Mouse (Mus musculus): Measurements from ENCODE around the gene Ubxn10. TPM values are rescaled to one million over a fixed set of nuclear protein-coding genes. Genes with fewer than 3 reads are reported as not detected.

Ubxn10 gene
- polyA plus RNA-seq, 1 experiment from 2014 or later, result 6.6 TPM

DNA sequence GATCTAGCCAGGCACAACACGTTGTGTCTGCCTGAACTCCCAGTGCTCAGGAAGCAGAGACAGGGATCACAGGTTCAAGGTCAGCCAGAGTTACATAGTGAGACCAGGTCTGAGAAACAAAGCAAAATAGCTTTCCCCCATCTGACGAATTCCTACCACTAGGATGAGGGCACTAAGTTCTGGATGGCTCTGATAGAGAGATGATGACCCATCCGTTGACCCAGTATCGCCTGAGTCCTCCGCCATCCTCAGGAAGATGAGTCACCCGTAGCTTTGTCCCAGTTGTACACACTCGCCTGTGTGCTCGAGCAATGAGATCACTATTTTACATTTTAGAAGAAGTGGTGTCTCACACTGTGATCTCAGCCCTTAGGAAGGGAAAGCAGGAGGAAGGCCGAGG, 25.3 kb upstream of the Ubxn10 start:
- H3K9me3 ChIP-seq (ENCODE audit: control insufficient read depth, low read length), result no peaks in the 10 kb centered on the region
- H3K4me1 ChIP-seq (replicated peaks; ENCODE audit: control insufficient read depth, insufficient read depth, low read length), result no peaks in the 10 kb centered on the region
- no peaks in the 10 kb centered on the region for H3K27me3 ChIP-seq (ENCODE audit: control insufficient read depth, insufficient read depth, low read depth, low read length)
- no peak for ATAC-seq (ENCODE audit: low read depth)
- no peak overlapping the region for H3K4me3 ChIP-seq (ENCODE audit: low read length)
- 66% methylated on average over 9 of the region's 9 CpGs for WGBS
- no peak overlapping the region for H3K9ac ChIP-seq (ENCODE audit: low read length)
- no peaks in the 10 kb centered on the region for H3K36me3 ChIP-seq (ENCODE audit: control insufficient read depth, insufficient read depth, low read length)
- no peak overlapping the region for H3K27ac ChIP-seq (ENCODE audit: low read length)
- no peak overlapping the region for H3K4me2 ChIP-seq (ENCODE audit: low read depth, low read length)

DNA sequence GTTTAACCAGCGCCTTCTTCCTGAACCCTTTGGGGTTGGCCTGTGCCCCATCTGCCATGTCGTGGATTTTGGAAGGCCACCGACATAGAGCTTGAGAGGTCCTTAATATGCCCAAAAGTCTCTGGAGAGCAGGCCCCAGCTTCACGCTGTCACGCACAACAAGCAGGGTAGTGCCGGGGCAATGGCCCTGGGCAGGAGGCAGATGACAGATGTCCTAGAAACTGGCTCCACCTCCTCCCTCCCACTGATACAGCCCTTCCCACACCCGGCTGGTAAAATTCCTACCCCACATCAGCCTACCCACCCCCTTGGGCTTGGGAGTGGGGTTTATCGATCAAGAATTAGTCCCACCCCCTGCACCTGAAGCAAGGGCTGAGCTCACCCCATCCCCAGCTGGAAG, 20.4 kb upstream of the Ubxn10 start, which contains the start of gene Pla2g2f:
Gene Pla2g2f (minus strand): TSS at position 211 of the 400 bp plus-strand sequence.
- WGBS, result 75% methylated on average over 8 of the region's 8 CpGs
- Histone ChIP-seq H3K9me3 (ENCODE audit: control insufficient read depth, low read length) (0 out of 2 replicates have a peak, but pooled peaks cover 2% of the 10 kb centered on the region), H3K27me3 (ENCODE audit: control insufficient read depth, insufficient read depth, low read depth, low read length) (no peaks in the 10 kb centered on the region), H3K4me3 (ENCODE audit: low read length) (no peak within 1 kb of the TSS), H3K27ac (ENCODE audit: low read length) (no peak within 1 kb of the TSS), H3K36me3 (ENCODE audit: control insufficient read depth, insufficient read depth, low read length) (no peaks in the 10 kb centered on the region), H3K4me2 (ENCODE audit: low read depth, low read length) (no peak within 1 kb of the TSS), H3K4me1 (replicated peaks; ENCODE audit: control insufficient read depth, insufficient read depth, low read length) (no peaks in the 10 kb centered on the region), H3K9ac (ENCODE audit: low read length) (no peak within 1 kb of the TSS)
- no peak for ATAC-seq (ENCODE audit: low read depth)

DNA sequence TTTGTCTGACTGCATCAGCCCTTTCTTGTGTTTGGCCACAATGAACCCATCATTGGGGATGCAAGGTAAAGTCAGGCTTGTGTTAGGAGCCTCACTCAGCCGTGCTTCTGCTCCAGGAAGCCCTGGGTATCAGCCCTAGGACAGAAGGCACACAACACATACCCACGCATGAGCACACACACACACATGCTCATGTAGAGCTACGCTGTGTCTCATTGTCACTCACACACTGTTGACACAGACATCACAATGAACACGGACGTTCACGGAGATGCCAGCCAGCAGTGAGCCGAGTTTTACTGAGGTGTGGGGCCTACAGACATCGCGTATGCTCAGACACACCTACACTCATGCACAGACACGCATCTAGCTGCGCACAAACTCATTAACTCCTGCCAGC, 19.0 kb upstream of the Ubxn10 start:
- no peak overlapping the region for H3K27ac ChIP-seq (ENCODE audit: low read length)
- WGBS, result 72% methylated on average over 11 of the region's 11 CpGs
- no peaks in the 10 kb centered on the region for H3K4me1 ChIP-seq (replicated peaks; ENCODE audit: control insufficient read depth, insufficient read depth, low read length)
- H3K9ac ChIP-seq (ENCODE audit: low read length), result no peak overlapping the region
- ATAC-seq (ENCODE audit: low read depth), result no peak
- no peak overlapping the region for H3K4me2 ChIP-seq (ENCODE audit: low read depth, low read length)
- H3K27me3 ChIP-seq (ENCODE audit: control insufficient read depth, insufficient read depth, low read depth, low read length), result no peaks in the 10 kb centered on the region
- no peaks in the 10 kb centered on the region for H3K36me3 ChIP-seq (ENCODE audit: control insufficient read depth, insufficient read depth, low read length)
- H3K4me3 ChIP-seq (ENCODE audit: low read length), result no peak overlapping the region
- 0 out of 2 replicates have a peak, but pooled peaks cover 2% of the 10 kb centered on the region for H3K9me3 ChIP-seq (ENCODE audit: control insufficient read depth, low read length)

DNA sequence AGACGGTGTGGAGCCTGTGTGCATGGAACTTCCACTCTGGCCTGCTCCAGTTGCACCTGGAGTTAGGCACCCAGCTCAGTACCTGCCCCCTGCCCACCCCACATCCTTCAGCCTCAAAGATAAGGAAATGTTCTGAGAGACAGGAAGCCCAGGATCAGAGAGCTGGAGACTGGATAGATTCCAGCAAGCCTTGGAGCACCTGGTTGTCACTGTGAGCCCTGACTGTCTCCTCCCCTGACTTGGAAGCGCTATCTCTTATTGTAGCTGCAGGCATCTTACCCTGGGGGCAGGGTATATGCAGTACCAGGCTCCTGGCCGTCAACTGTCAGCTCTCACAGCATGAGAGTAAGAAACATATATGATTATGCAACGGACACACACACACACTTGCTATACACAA, 18.5 kb upstream of the Ubxn10 start:
- Histone ChIP-seq H3K4me2 (ENCODE audit: low read depth, low read length) (no peak overlapping the region), H3K9me3 (ENCODE audit: control insufficient read depth, low read length) (0 out of 2 replicates have a peak, but pooled peaks cover 2% of the 10 kb centered on the region), H3K9ac (ENCODE audit: low read length) (no peak overlapping the region), H3K36me3 (ENCODE audit: control insufficient read depth, insufficient read depth, low read length) (no peaks in the 10 kb centered on the region), H3K27me3 (ENCODE audit: control insufficient read depth, insufficient read depth, low read depth, low read length) (no peaks in the 10 kb centered on the region), H3K27ac (ENCODE audit: low read length) (no peak overlapping the region), H3K4me1 (replicated peaks; ENCODE audit: control insufficient read depth, insufficient read depth, low read length) (no peaks in the 10 kb centered on the region), H3K4me3 (ENCODE audit: low read length) (no peak overlapping the region)
- no peak for ATAC-seq (ENCODE audit: low read depth)
- WGBS, result 54% methylated on average over 4 of the region's 4 CpGs

DNA sequence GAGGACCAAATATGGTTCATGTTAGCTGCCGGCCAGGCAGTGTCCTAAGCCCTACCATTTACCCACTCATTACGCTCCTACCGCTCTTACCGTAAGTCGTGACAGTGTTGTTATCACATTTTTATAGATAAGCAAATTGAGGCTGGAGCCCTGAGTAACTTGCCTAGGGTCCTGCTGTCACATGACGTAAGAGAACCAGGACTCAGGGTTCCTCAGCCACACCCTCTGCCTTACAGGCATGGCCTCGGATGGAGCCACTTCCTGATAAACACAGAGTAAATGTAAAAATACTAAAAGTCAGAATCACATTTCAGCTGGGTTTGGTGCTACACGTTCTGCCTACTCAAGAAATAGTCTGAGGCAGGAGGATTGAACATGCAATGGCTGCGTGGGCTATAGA, 17.5 kb upstream of the Ubxn10 start:
- Histone ChIP-seq H3K27me3 (ENCODE audit: control insufficient read depth, insufficient read depth, low read depth, low read length) (no peaks in the 10 kb centered on the region), H3K9me3 (ENCODE audit: control insufficient read depth, low read length) (0 out of 2 replicates have a peak, but pooled peaks cover 2% of the 10 kb centered on the region), H3K36me3 (ENCODE audit: control insufficient read depth, insufficient read depth, low read length) (no peaks in the 10 kb centered on the region), H3K4me3 (ENCODE audit: low read length) (no peak overlapping the region), H3K27ac (ENCODE audit: low read length) (no peak overlapping the region), H3K4me2 (ENCODE audit: low read depth, low read length) (no peak overlapping the region), H3K9ac (ENCODE audit: low read length) (no peak overlapping the region), H3K4me1 (replicated peaks; ENCODE audit: control insufficient read depth, insufficient read depth, low read length) (no peaks in the 10 kb centered on the region)
- 54% methylated on average over 9 of the region's 9 CpGs for WGBS
- ATAC-seq (ENCODE audit: low read depth), result no peak

- H3K36me3 ChIP-seq (ENCODE audit: control insufficient read depth, insufficient read depth, low read length), result no peaks in the 10 kb centered on the region
- no peak overlapping the region for H3K27ac ChIP-seq (ENCODE audit: low read length)
- no peak for ATAC-seq (ENCODE audit: low read depth)
- H3K9ac ChIP-seq (ENCODE audit: low read length), result no peak overlapping the region
- no peak overlapping the region for H3K4me2 ChIP-seq (ENCODE audit: low read depth, low read length)
- H3K27me3 ChIP-seq (ENCODE audit: control insufficient read depth, insufficient read depth, low read depth, low read length), result no peaks in the 10 kb centered on the region
- WGBS, result 77% methylated on average over 3 of the region's 3 CpGs
- H3K4me3 ChIP-seq (ENCODE audit: low read length), result no peak overlapping the region
- H3K4me1 ChIP-seq (replicated peaks; ENCODE audit: control insufficient read depth, insufficient read depth, low read length), result no peaks in the 10 kb centered on the region
- 0 out of 2 replicates have a peak, but pooled peaks cover 2% of the 10 kb centered on the region for H3K9me3 ChIP-seq (ENCODE audit: control insufficient read depth, low read length)
Observed at GRCm38 (mm10) chr4:138753608-138754007, 16.6 kb upstream of the Ubxn10 start.

GRCm38 (mm10) chr4:138752603-138753002, 15.6 kb upstream of the Ubxn10 start:
- Histone ChIP-seq H3K9me3 (ENCODE audit: control insufficient read depth, low read length) (0 out of 2 replicates have a peak, but pooled peaks cover 2% of the 10 kb centered on the region), H3K4me3 (ENCODE audit: low read length) (no peak overlapping the region), H3K27me3 (ENCODE audit: control insufficient read depth, insufficient read depth, low read depth, low read length) (no peaks in the 10 kb centered on the region), H3K36me3 (ENCODE audit: control insufficient read depth, insufficient read depth, low read length) (no peaks in the 10 kb centered on the region), H3K4me2 (ENCODE audit: low read depth, low read length) (no peak overlapping the region), H3K9ac (ENCODE audit: low read length) (no peak overlapping the region), H3K4me1 (replicated peaks; ENCODE audit: control insufficient read depth, insufficient read depth, low read length) (peaks cover 3% of the 10 kb centered on the region; the same call in 1 of the 2 replicates), H3K27ac (ENCODE audit: low read length) (no peak overlapping the region)
- 96% methylated on average over 6 of the region's 6 CpGs for WGBS
- no peak for ATAC-seq (ENCODE audit: low read depth)

GRCm38 (mm10) chr4:138748369-138749072, 11.6 kb upstream of the Ubxn10 start:
- peaks cover 9% of the 10 kb centered on the region; the same call in 1 of the 2 replicates for H3K4me1 ChIP-seq (replicated peaks; ENCODE audit: control insufficient read depth, insufficient read depth, low read length)
- H3K9ac ChIP-seq (ENCODE audit: low read length), result no peak overlapping the region
- H3K4me3 ChIP-seq (ENCODE audit: low read length), result no peak overlapping the region
- no peaks in the 10 kb centered on the region for H3K36me3 ChIP-seq (ENCODE audit: control insufficient read depth, insufficient read depth, low read length)
- no peaks in the 10 kb centered on the region for H3K27me3 ChIP-seq (ENCODE audit: control insufficient read depth, insufficient read depth, low read depth, low read length)
- ATAC-seq (ENCODE audit: low read depth), result peak; percentile 18; the same call in 1 of the 2 replicates
- WGBS, result 40% methylated on average over 8 of the region's 8 CpGs
- H3K4me2 ChIP-seq (ENCODE audit: low read depth, low read length), result no peak overlapping the region
- H3K9me3 ChIP-seq (ENCODE audit: control insufficient read depth, low read length), result 0 out of 2 replicates have a peak, but pooled peaks cover 2% of the 10 kb centered on the region
- no peak overlapping the region for H3K27ac ChIP-seq (ENCODE audit: low read length)

DNA sequence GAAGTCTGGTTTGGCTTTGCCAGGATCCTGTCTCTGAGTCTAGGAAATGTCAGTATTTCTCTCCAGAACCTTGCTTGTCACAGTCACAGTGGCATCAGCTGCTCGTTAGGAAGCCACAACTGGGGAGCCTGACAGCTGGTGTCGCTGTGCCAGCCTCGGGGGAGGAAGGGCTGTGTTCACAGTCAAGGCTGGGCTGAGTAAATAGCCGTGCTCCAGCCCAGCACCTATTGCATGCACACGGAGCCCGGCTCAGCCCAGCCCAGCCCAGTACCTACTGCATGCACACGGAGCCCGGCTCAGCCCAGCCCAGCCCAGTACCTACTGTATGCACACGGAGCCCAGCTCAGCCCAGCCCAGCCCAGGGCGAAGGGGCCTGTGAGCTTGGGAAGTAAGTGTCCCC, 10.9 kb upstream of the Ubxn10 start:
- WGBS, result 39% methylated on average over 10 of the region's 10 CpGs
- no peak overlapping the region for H3K27ac ChIP-seq (ENCODE audit: low read length)
- H3K4me3 ChIP-seq (ENCODE audit: low read length), result no peak overlapping the region
- no peak overlapping the region for H3K4me2 ChIP-seq (ENCODE audit: low read depth, low read length)
- no peaks in the 10 kb centered on the region for H3K27me3 ChIP-seq (ENCODE audit: control insufficient read depth, insufficient read depth, low read depth, low read length)
- H3K4me1 ChIP-seq (replicated peaks; ENCODE audit: control insufficient read depth, insufficient read depth, low read length), result peaks cover 9% of the 10 kb centered on the region; the same call in 1 of the 2 replicates
- no peaks in the 10 kb centered on the region for H3K36me3 ChIP-seq (ENCODE audit: control insufficient read depth, insufficient read depth, low read length)
- 0 out of 2 replicates have a peak, but pooled peaks cover 2% of the 10 kb centered on the region for H3K9me3 ChIP-seq (ENCODE audit: control insufficient read depth, low read length)
- ATAC-seq (ENCODE audit: low read depth), result peak; percentile 31; the same call in 1 of the 2 replicates
- no peak overlapping the region for H3K9ac ChIP-seq (ENCODE audit: low read length)
